Mouse (Mus musculus): ENCODE data around the gene Ppp1r9b. TPM values are rescaled to one million over a fixed set of nuclear protein-coding genes. Genes with fewer than 3 reads are reported as not detected.

Gene Ppp1r9b
- total and polyA plus RNA-seq, 3 experiments, result 22.3 to 52.0 (median 49.3) TPM

- Histone ChIP-seq H3K27me3 (ENCODE audit: control insufficient read depth, insufficient read depth, low read length) (peaks cover 3% of the 10 kb centered on the region; the same call in 1 of the 2 replicates), H3K4me1 (ENCODE audit: control insufficient read depth, insufficient read depth, low read length) (peaks cover 9% of the 10 kb centered on the region), H3K4me3 (no peak overlapping the region), H3K36me3 (ENCODE audit: control insufficient read depth, insufficient read depth, low read length) (peaks cover 2% of the 10 kb centered on the region; the same call in 1 of the 2 replicates), H3K9ac (ENCODE audit: low read depth, low read length) (no peak overlapping the region), H3K27ac (peak overlapping the region; percentile 43; the same call in 1 of the 2 replicates), H3K79me2 (replicated peaks; ENCODE audit: control insufficient read depth, insufficient read depth, low read length) (no peaks in the 10 kb centered on the region)
- 42% methylated on average over 4 of the region's 4 CpGs for WGBS
- intact Hi-C loops (cut with DNase I), result loop anchor here (2.0 kb wide), 1 partner anchor 35 kb away; the partner anchor contains the start of gene Pdk2
- peak in 1 of 2 experiments; percentile 33 for DNase-seq
- TF ChIP-seq POLR2A (IDR thresholded peaks at IDR 0.05; ENCODE audit: insufficient read depth, low read depth, low read length) (no peak), EP300 (IDR thresholded peaks at IDR 0.05; ENCODE audit: insufficient read depth, low read depth, low read length) (no peak), CTCF (IDR thresholded peaks at IDR 0.05) (no peak)
Observed at GRCm38 (mm10) chr11:95006038-95006437, 15.2 kb downstream of the Ppp1r9b start.

GRCm38 (mm10) chr11:95006525-95007219, 15.8 kb downstream of the Ppp1r9b start:
- no peaks in the 10 kb centered on the region for H3K79me2 ChIP-seq (replicated peaks; ENCODE audit: control insufficient read depth, insufficient read depth, low read length)
- no peaks in the 10 kb centered on the region for H3K36me3 ChIP-seq (ENCODE audit: control insufficient read depth, insufficient read depth, low read length)
- H3K27me3 ChIP-seq (ENCODE audit: control insufficient read depth, insufficient read depth, low read length), result peaks cover 3% of the 10 kb centered on the region; the same call in 1 of the 2 replicates
- H3K27ac ChIP-seq, result peak overlapping the region; percentile 58
- peak overlapping the region; percentile 42 for H3K4me3 ChIP-seq
- peak; percentile 49 for TF ChIP-seq CTCF (IDR thresholded peaks at IDR 0.05)
- TF ChIP-seq EP300 (IDR thresholded peaks at IDR 0.05; ENCODE audit: insufficient read depth, low read depth, low read length), result 0 out of 2 replicates have a peak, but pooled peaks have one; percentile 13
- TF ChIP-seq POLR2A (IDR thresholded peaks at IDR 0.05; ENCODE audit: insufficient read depth, low read depth, low read length), result peak; percentile 47
- peaks cover 8% of the 10 kb centered on the region for H3K4me1 ChIP-seq (ENCODE audit: control insufficient read depth, insufficient read depth, low read length)
- intact Hi-C loops (cut with DNase I), result loop anchor here (2.0 kb wide), 1 partner anchor 34 kb away; the partner anchor contains the start of gene Pdk2
- H3K9ac ChIP-seq (ENCODE audit: low read depth, low read length), result peak overlapping the region; percentile 40
- 2% methylated on average over 27 of the region's 27 CpGs for WGBS
- DNase-seq, result peak; percentile 81 to 82

GRCm38 (mm10) chr11:95007418-95007817, 16.6 kb downstream of the Ppp1r9b start:
- TF ChIP-seq CTCF (IDR thresholded peaks at IDR 0.05), result no peak
- no peak for TF ChIP-seq POLR2A (IDR thresholded peaks at IDR 0.05; ENCODE audit: insufficient read depth, low read depth, low read length)
- no peak for TF ChIP-seq EP300 (IDR thresholded peaks at IDR 0.05; ENCODE audit: insufficient read depth, low read depth, low read length)
- H3K4me3 ChIP-seq, result no peak overlapping the region
- intact Hi-C loops (cut with DNase I), result loop anchor here (2.0 kb wide), 1 partner anchor 33 kb away; the partner anchor contains the start of gene Pdk2
- peaks cover 3% of the 10 kb centered on the region; the same call in 1 of the 2 replicates for H3K27me3 ChIP-seq (ENCODE audit: control insufficient read depth, insufficient read depth, low read length)
- H3K4me1 ChIP-seq (ENCODE audit: control insufficient read depth, insufficient read depth, low read length), result peaks cover 8% of the 10 kb centered on the region
- no peak overlapping the region for H3K27ac ChIP-seq
- no peak for DNase-seq
- no peak overlapping the region for H3K9ac ChIP-seq (ENCODE audit: low read depth, low read length)
- 43% methylated on average over 3 of the region's 3 CpGs for WGBS
- H3K36me3 ChIP-seq (ENCODE audit: control insufficient read depth, insufficient read depth, low read length), result no peaks in the 10 kb centered on the region
- no peaks in the 10 kb centered on the region for H3K79me2 ChIP-seq (replicated peaks; ENCODE audit: control insufficient read depth, insufficient read depth, low read length)

GRCm38 (mm10) chr11:95008661-95009628, 18.1 kb downstream of the Ppp1r9b start:
- H3K27ac ChIP-seq, result peak overlapping the region; percentile 23

GRCm38 (mm10) chr11:95009629-95010014, 18.8 kb downstream of the Ppp1r9b start, which contains the start of gene Samd14:
TSS of gene Samd14 (plus strand) at chr11:95009879.
- WGBS, result 1% methylated on average over 31 of the region's 32 CpGs
- Histone ChIP-seq H3K36me3 (ENCODE audit: control insufficient read depth, insufficient read depth, low read length) (no peaks in the 10 kb centered on the region), H3K9ac (ENCODE audit: low read depth, low read length) (peak within 1 kb of the TSS; percentile 65), H3K4me3 (peak within 1 kb of the TSS; percentile 61), H3K4me1 (ENCODE audit: control insufficient read depth, insufficient read depth, low read length) (peaks cover 7% of the 10 kb centered on the region), H3K79me2 (replicated peaks; ENCODE audit: control insufficient read depth, insufficient read depth, low read length) (no peaks in the 10 kb centered on the region), H3K27me3 (ENCODE audit: control insufficient read depth, insufficient read depth, low read length) (peaks cover 3% of the 10 kb centered on the region; the same call in 1 of the 2 replicates), H3K27ac (peak within 1 kb of the TSS; percentile 23)
- TF ChIP-seq EP300 (IDR thresholded peaks at IDR 0.05; ENCODE audit: insufficient read depth, low read depth, low read length), result no peak
- TF ChIP-seq CTCF (IDR thresholded peaks at IDR 0.05), result no peak
- no peak for TF ChIP-seq POLR2A (IDR thresholded peaks at IDR 0.05; ENCODE audit: insufficient read depth, low read depth, low read length)
- DNase-seq, result peak; percentile 66 to 69
- intact Hi-C loops (cut with DNase I), result no loop called here

More at GRCm38 (mm10) chr11:95008661-95009628, 18.1 kb downstream of the Ppp1r9b start:
- TF ChIP-seq POLR2A (IDR thresholded peaks at IDR 0.05; ENCODE audit: insufficient read depth, low read depth, low read length) (no peak), CTCF (IDR thresholded peaks at IDR 0.05) (no peak)
- intact Hi-C loops (cut with DNase I), result no loop called here
- Histone ChIP-seq H3K4me1 (ENCODE audit: control insufficient read depth, insufficient read depth, low read length) (peaks cover 7% of the 10 kb centered on the region), H3K4me3 (peak overlapping the region; percentile 61), H3K9ac (ENCODE audit: low read depth, low read length) (peak overlapping the region; percentile 65), H3K79me2 (replicated peaks; ENCODE audit: control insufficient read depth, insufficient read depth, low read length) (no peaks in the 10 kb centered on the region), H3K27me3 (ENCODE audit: control insufficient read depth, insufficient read depth, low read length) (peaks cover 3% of the 10 kb centered on the region; the same call in 1 of the 2 replicates), H3K36me3 (ENCODE audit: control insufficient read depth, insufficient read depth, low read length) (no peaks in the 10 kb centered on the region)
- WGBS, result 19% methylated on average over 15 of the region's 15 CpGs
- peak in 1 of 2 experiments; percentile 25 for DNase-seq

All from heart, adult 2 months (tissue).